Mouse (Mus musculus): ENCODE measurements at regions not wholly inside any gene's neighbourhood (a gene's known extent, or its start where the extent isn't known, plus 50 kb on each side); places are given as distances from the start of the nearest gene placed in this dataset.
A peak's percentile ranks its signal among the peaks of the same experiment; 100 is the strongest.

GRCm38 (mm10) chr1:136739486-136739885 is 114.8 kb downstream of the Zfp281 start:
- TF ChIP-seq CTCF (conservative IDR thresholded peaks at IDR 0.05; ENCODE audit: low read length) (peak; percentile 80), POU5F1 (IDR thresholded peaks at IDR 0.05; ENCODE audit: borderline replicate concordance, low read length) (no peak)
